Mouse (Mus musculus) liver, embryonic 11.5 days (tissue): Measurements from ENCODE around the gene Samsn1. TPM values are rescaled to one million over a fixed set of nuclear protein-coding genes. Genes with fewer than 3 reads are reported as not detected.
A peak's percentile ranks its signal among the peaks of the same experiment; 100 is the strongest.

Experiments
- ATAC-seq: fragments of 200-750 bp; cut with Nextera tagmentation; replicated peaks from 2 replicates; pipeline ENCODE4 v1.8.0; 2017; ENCODE audit warnings: moderate number of reproducible peaks, mild to moderate bottlenecking, moderate TSS enrichment, moderate library complexity; ENCODE audit not compliant: low FRiP score
- DNase-seq: peaks from one replicate; pipeline ENCODE4 v3.0.0-alpha.2; 2017; ENCODE audit warnings: low spot score
- H3K27ac ChIP-seq: fragments of 300-500 bp; sonication (generic); 2 replicates; pipeline ENCODE4 v1.5.1; 2014; ENCODE audit warnings: mild to moderate bottlenecking, low read depth, low read length, control low read depth
- H3K27me3 ChIP-seq: fragments of 300-500 bp; sonication (generic); replicated peaks from 2 replicates; pipeline ENCODE4 v1.6.1; 2014; ENCODE audit warnings: low read length, mixed read lengths; ENCODE audit not compliant: control insufficient read depth, insufficient read depth
- H3K36me3 ChIP-seq: fragments of 300-500 bp; sonication (generic); 2 replicates; pipeline ENCODE4 v1.6.1; 2014; ENCODE audit warnings: mild to moderate bottlenecking, low read length, moderate library complexity, mixed read lengths; ENCODE audit not compliant: control insufficient read depth, insufficient read depth
- H3K4me1 ChIP-seq: fragments of 300-500 bp; sonication (generic); replicated peaks from 2 replicates; pipeline ENCODE4 v1.6.1; 2014; ENCODE audit warnings: low read length, mixed read lengths; ENCODE audit not compliant: control insufficient read depth, insufficient read depth
- H3K4me2 ChIP-seq: fragments of 300-500 bp; sonication (generic); 2 replicates; pipeline ENCODE4 v1.6.1; 2014; ENCODE audit warnings: mild to moderate bottlenecking, control low read depth, moderate library complexity
- H3K4me3 ChIP-seq: fragments of 300-500 bp; sonication (generic); 2 replicates; pipeline ENCODE4 v1.5.1; 2014; ENCODE audit warnings: low read depth, low read length, control low read depth
- H3K9ac ChIP-seq: fragments of 300-500 bp; sonication (generic); 2 replicates; pipeline ENCODE4 v1.6.1; 2014; ENCODE audit warnings: low read depth, low read length, control low read depth
- H3K9me3 ChIP-seq: fragments of 300-500 bp; sonication (generic); 2 replicates; pipeline ENCODE4 v1.6.1; 2016; ENCODE audit warnings: low read length, inconsistent platforms, mixed read lengths; ENCODE audit not compliant: control insufficient read depth
- WGBS: fragments of 180-500 bp; shearing (Covaris S2); extraction: QIAGEN DNeasy Blood & Tissue Kit; methylation state at CpG from one replicate; pipeline ENCODE4 v1.1.7; 2014; 5-methylcytosine and 5-hydroxymethylcytosine counted together
- polyA plus RNA-seq: library from polyadenylated mRNA; unstranded; fragments of >200 nt; fragmentation: Nextera tagmentation; extraction: Ambion mirVana; gene quantifications from 2 replicates; pipeline ENCODE4 v1.2.1, GENCODE M21; 2014

Gene Samsn1
- 24.0 and 27.1 TPM in 2 replicates for polyA plus RNA-seq

DNA sequence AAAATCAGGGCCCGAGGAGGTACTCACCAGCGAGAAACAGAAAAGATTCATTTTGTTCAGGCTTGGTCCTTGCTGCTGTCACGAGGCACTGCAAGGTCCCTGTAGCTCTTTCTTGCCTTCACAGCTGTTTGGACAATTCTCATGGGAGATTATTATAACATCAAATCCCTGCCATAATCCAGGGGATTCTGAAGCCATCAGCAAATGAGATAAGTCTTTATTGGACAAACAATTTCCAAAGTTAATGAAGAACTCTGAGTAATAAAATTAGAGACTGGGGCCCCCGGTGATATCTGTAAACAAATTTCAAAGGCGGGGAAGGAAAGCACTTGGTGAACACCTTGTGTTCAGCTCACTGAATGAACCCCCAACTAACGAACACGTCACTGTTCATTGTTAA lies at the start of gene Samsn1:
Samsn1 (minus strand) TSS at position 101 of the 400 bp plus-strand sequence.
- no peak within 1 kb of the TSS for H3K4me3 ChIP-seq
- H3K4me1 ChIP-seq = no peaks in the 10 kb centered on the region
- no peak within 1 kb of the TSS for H3K4me2 ChIP-seq
- no peaks in the 10 kb centered on the region for H3K27me3 ChIP-seq
- no peak within 1 kb of the TSS for H3K27ac ChIP-seq
- no peaks in the 10 kb centered on the region for H3K9me3 ChIP-seq
- H3K36me3 ChIP-seq = no peaks in the 10 kb centered on the region
- no peak for DNase-seq
- WGBS = 83% methylated on average over 7 of the region's 7 CpGs
- ATAC-seq = no peak
- H3K9ac ChIP-seq = no peak within 1 kb of the TSS

DNA sequence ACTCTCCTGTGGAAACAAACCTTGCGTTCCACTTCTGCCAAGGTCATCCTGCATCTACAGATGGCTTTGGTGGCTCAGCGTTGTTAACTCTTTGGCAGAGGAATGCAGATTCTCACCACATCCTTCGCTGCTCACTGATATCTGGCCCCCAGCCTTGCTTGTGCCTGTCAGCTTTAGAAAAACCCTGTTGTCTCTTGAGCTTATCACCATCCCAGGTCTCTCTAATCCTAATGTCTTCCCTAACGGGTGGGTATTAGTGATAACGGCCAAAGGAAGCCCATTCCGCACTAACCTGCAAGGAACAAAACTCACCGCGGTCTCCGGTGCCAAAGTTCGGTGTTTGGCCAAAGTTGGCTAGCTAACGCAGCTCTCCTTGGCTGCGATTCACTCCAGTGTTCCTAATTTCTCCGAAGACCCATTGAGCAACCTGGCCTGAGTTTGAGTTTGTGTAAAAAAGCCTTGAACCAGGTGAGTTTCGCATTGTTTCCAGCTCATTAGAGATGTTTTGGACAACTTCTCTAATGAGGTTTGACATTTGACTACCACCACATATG lies 44.1 kb upstream of the Samsn1 start:
- WGBS = 72% methylated on average over 14 of the region's 14 CpGs
- ATAC-seq = no peak
- no peaks in the 10 kb centered on the region for H3K27me3 ChIP-seq
- no peaks in the 10 kb centered on the region for H3K4me1 ChIP-seq
- H3K9me3 ChIP-seq = no peaks in the 10 kb centered on the region
- H3K4me2 ChIP-seq = no peak overlapping the region
- no peak overlapping the region for H3K4me3 ChIP-seq
- no peak overlapping the region for H3K27ac ChIP-seq
- DNase-seq = no peak
- no peaks in the 10 kb centered on the region for H3K36me3 ChIP-seq
- H3K9ac ChIP-seq = no peak overlapping the region

DNA sequence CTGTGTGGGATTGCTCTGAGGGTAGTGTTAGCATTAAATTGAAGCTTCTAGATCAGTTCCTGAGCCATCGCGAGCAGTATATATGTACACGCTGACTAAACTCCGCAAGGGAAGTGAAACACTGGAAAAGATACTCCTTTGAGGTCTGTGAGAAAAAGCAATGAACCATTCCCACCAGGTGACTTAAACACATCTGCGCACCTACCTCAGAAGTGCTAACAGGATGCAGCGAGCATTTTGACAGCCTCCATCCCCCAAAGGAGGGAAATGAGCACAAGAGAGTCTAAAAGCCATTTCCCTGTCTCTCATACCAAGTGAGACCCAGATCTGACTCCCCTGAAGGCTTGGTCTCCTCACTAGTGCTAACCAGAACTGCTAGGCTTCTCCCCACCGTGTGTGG lies 32.9 kb upstream of the Samsn1 start:
- Histone ChIP-seq H3K4me2 (no peak overlapping the region), H3K9me3 (no peaks in the 10 kb centered on the region), H3K9ac (no peak overlapping the region), H3K27ac (no peak overlapping the region), H3K27me3 (no peaks in the 10 kb centered on the region), H3K36me3 (no peaks in the 10 kb centered on the region), H3K4me1 (no peaks in the 10 kb centered on the region), H3K4me3 (no peak overlapping the region)
- ATAC-seq (no peak), DNase-seq (no peak)
- WGBS = 86% methylated on average over 7 of the region's 7 CpGs

DNA sequence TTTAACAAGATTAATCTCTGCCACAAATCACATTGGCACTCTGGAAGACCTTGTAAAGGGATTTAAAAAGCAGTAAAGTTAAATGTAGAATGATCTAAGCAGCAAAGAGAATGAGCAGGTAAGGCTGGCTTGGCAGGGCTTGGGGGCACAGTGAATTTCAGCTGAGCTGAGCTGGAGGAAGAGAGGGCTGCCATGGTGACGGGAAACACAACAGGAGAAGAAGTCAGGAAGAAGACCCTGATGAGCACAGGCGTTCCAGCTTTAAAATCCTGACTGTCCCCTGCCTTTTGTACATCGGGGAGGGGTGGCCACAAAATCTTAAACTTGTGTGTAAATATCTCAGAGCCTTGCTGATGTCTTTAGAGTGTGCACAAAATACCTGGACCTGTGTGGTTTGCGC lies 32.0 kb upstream of the Samsn1 start:
- Histone ChIP-seq H3K9me3 (no peaks in the 10 kb centered on the region), H3K36me3 (no peaks in the 10 kb centered on the region), H3K4me1 (no peaks in the 10 kb centered on the region), H3K27ac (no peak overlapping the region), H3K27me3 (no peaks in the 10 kb centered on the region), H3K4me3 (no peak overlapping the region), H3K4me2 (no peak overlapping the region), H3K9ac (no peak overlapping the region)
- WGBS = 79% methylated on average over 4 of the region's 4 CpGs
- ATAC-seq (no peak), DNase-seq (no peak)

DNA sequence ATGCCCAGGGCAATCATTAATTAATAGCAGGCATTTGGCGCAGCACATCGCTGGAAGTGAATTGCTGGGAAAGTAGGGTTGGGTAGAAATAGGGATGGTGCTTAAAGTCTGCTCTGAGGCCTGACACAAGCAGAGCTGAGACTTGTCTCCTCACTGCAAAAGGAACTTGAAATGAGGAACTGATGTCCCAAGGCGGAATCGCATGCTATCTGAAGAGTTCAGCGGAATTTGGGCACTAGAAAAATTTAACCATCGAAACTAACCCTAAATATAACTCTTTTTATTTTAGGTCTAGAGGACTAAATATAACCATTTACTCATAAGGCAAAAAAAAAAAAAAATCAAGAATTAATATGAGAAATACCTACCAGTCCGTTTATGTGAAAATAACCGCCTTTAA lies 31.5 kb upstream of the Samsn1 start:
- DNase-seq = no peak

DNA sequence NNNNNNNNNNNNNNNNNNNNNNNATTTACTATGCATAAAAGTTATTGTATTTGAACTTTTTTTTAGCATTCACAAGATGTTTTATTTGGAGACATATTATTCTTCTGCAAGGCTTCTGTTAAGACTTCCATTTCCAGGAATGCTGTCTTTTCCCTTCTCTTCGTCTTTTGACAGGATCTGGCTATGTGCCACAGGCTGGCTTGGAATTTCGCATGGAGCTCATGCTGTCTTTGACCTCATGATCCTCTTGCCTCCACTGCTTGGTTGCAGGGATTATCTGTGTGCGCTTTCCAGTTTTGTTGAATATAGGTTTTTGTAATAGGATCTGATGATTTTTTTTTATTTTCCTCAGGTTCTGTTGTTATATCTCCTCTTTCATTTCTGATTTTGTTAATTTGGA lies 25.0 kb upstream of the Samsn1 start:
- H3K9me3 ChIP-seq = no peaks in the 10 kb centered on the region
- no peaks in the 10 kb centered on the region for H3K4me1 ChIP-seq
- ATAC-seq (no peak), DNase-seq (no peak)
- no peak overlapping the region for H3K4me2 ChIP-seq
- H3K9ac ChIP-seq = no peak overlapping the region
- no peaks in the 10 kb centered on the region for H3K27me3 ChIP-seq
- WGBS = 71% methylated on average over 3 of the region's 3 CpGs
- H3K27ac ChIP-seq = no peak overlapping the region
- H3K36me3 ChIP-seq = no peaks in the 10 kb centered on the region
- no peak overlapping the region for H3K4me3 ChIP-seq

More for the DNA sequence above, 31.5 kb upstream of the Samsn1 start:
- Histone ChIP-seq H3K27ac (no peak overlapping the region), H3K9ac (no peak overlapping the region), H3K27me3 (no peaks in the 10 kb centered on the region), H3K4me3 (no peak overlapping the region), H3K4me1 (no peaks in the 10 kb centered on the region), H3K4me2 (no peak overlapping the region), H3K9me3 (no peaks in the 10 kb centered on the region), H3K36me3 (no peaks in the 10 kb centered on the region)
- WGBS = 70% methylated on average over 8 of the region's 8 CpGs
- ATAC-seq = no peak

DNA sequence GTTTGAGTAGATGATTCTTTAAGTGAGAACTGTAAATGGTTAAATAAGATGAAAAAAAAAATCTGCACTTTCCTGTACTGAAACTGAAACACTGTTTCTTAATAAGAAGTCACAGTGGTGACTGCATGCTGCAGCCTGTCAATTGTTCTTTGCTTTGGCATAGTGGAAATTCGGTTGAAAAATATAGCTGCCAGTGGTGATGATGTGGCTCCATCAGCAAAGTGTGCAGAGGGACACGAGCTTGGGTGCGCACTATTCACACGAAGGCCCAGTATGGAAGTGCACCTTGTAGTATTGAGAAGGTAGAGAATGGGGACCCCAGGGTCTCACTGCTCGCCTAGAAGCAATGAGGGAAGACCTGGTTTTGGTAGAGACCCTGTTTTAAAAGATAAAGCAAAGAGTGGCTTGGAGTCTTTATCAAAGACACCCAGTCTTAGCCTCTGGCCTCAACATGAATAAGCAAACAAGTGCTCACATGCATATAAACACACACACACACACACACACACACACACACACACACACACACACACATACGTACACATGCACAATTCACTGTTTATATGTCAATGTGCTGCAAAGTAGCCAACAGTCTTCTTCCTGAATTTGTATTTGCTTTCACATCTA lies 18.4 kb upstream of the Samsn1 start:
- Histone ChIP-seq H3K27me3 (no peaks in the 10 kb centered on the region), H3K9me3 (no peaks in the 10 kb centered on the region), H3K9ac (no peak overlapping the region), H3K27ac (no peak overlapping the region), H3K4me2 (no peak overlapping the region), H3K4me3 (no peak overlapping the region), H3K36me3 (no peaks in the 10 kb centered on the region), H3K4me1 (0 out of 2 replicates have a peak, but pooled peaks cover 3% of the 10 kb centered on the region)
- DNase-seq (no peak), ATAC-seq (peak; percentile 85)
- WGBS = 72% methylated on average over 6 of the region's 6 CpGs

DNA sequence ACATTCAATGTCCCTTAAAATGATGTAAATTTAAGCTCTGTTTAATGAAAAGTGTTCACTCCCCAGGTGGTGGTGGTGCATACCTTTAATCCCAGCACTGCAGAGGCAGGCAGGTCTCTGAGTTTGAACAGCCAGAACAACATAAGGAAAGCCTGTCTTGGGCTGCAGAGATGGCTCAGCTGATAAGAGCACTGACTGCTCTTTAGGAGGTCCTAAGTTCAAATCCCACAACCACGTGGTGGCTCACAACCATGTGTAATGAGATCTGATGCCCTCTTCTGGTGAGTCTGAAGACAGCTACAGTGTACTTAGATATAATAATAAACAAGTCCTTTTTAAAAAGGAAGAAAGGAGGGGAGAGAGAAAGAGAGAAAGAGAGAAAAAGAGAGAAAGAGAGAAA lies 2.9 kb downstream of the Samsn1 start:
- WGBS = 32% methylated on average over 1 of the region's 1 CpGs
- Histone ChIP-seq H3K4me3 (no peak overlapping the region), H3K27me3 (no peaks in the 10 kb centered on the region), H3K4me1 (no peaks in the 10 kb centered on the region), H3K9ac (no peak overlapping the region), H3K27ac (no peak overlapping the region), H3K4me2 (no peak overlapping the region), H3K36me3 (no peaks in the 10 kb centered on the region), H3K9me3 (no peaks in the 10 kb centered on the region)
- 0 out of 2 replicates have a peak, but pooled peaks have one; percentile 39 for ATAC-seq
- DNase-seq = no peak

DNA sequence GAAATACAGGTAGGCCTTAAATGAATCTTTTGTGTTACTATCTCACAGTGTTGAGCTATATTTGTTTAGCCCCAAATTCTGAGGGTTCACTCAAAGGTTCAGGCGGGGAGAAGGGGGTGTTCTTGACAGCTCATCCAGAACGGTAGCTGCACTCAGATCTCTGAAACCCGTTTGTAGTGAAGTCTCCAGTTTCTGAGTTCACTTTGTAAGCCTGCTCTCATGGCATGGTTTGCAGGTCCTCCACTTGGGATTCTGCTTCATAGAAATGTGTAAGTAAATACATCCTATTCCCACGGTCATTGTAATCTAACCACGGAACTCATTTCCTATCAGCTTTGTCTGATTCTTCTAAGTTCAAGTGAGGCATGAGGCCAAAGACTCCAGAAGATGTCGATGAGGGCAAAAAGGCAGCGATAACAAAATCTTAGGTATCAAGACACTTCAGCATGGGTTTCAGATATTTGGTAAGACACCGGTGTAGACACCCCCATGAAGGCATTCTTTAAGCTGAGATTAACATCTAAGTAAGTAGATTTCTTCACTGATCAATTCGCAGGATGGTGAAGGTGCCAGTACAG lies 18.2 kb downstream of the Samsn1 start:
- Histone ChIP-seq H3K4me3 (no peak overlapping the region), H3K36me3 (no peaks in the 10 kb centered on the region), H3K4me2 (no peak overlapping the region), H3K4me1 (peaks cover 4% of the 10 kb centered on the region; the same call in 1 of the 2 replicates), H3K9me3 (no peaks in the 10 kb centered on the region), H3K27me3 (no peaks in the 10 kb centered on the region), H3K27ac (no peak overlapping the region), H3K9ac (no peak overlapping the region)
- DNase-seq (no peak), ATAC-seq (no peak)
- 75% methylated on average over 9 of the region's 9 CpGs for WGBS
